Mouse (Mus musculus) heart, postnatal 0 days (tissue): ENCODE results near the gene Flrt1. TPM values are rescaled to one million over a fixed set of nuclear protein-coding genes. Genes with fewer than 3 reads are reported as not detected.
"Not testable (repeated sequence)": the region's sequence is repeated elsewhere in the genome, so short reads cannot be mapped to it uniquely, and the experiment has no call there.

Source experiments
- ATAC-seq: fragments of 200-750 bp; cut with Nextera tagmentation; 2 replicates; pipeline ENCODE4 v1.8.0; 2017; ENCODE audit warnings: low read depth, moderate number of reproducible peaks, moderate library complexity; ENCODE audit not compliant: insufficient read depth
- DNase-seq: peaks from one replicate; pipeline ENCODE4 v3.0.0-alpha.2; 2016; ENCODE audit warnings: low spot score
- H3K27ac ChIP-seq: fragments of 300-500 bp; sonication (generic); 2 replicates; pipeline ENCODE4 v1.5.1; 2014; ENCODE audit warnings: low read depth, mild to moderate bottlenecking
- H3K27me3 ChIP-seq: fragments of 300-500 bp; sonication (generic); 2 replicates; pipeline ENCODE4 v1.6.1; 2014; ENCODE audit warnings: low read length, mixed read lengths; ENCODE audit not compliant: control insufficient read depth, insufficient read depth
- H3K36me3 ChIP-seq: fragments of 300-500 bp; sonication (generic); replicated peaks from 2 replicates; pipeline ENCODE4 v1.6.1; 2014; ENCODE audit warnings: low read length, mixed read lengths; ENCODE audit not compliant: control insufficient read depth, insufficient read depth
- H3K4me1 ChIP-seq: fragments of 300-500 bp; sonication (generic); 2 replicates; pipeline ENCODE4 v1.6.1; 2014; ENCODE audit warnings: antibody characterized with exemption; ENCODE audit not compliant: control insufficient read depth, insufficient read depth
- H3K4me2 ChIP-seq: fragments of 300-500 bp; sonication (generic); 2 replicates; pipeline ENCODE4 v1.6.1; 2014; ENCODE audit warnings: low read depth, mild to moderate bottlenecking, low read length, moderate library complexity
- H3K4me3 ChIP-seq: fragments of 300-500 bp; sonication (generic); 2 replicates; pipeline ENCODE4 v1.5.1; 2014; ENCODE audit warnings: low read depth, low read length
- H3K9ac ChIP-seq: fragments of 300-500 bp; sonication (generic); replicated peaks from 2 replicates; pipeline ENCODE4 v1.6.1; 2014; ENCODE audit warnings: low read depth, low read length, mixed read lengths
- H3K9me3 ChIP-seq: fragments of 300-500 bp; sonication (generic); replicated peaks from 2 replicates; pipeline ENCODE4 v1.6.1; 2016; ENCODE audit warnings: low read length; ENCODE audit not compliant: control insufficient read depth
- CTCF ChIP-seq: IDR thresholded peaks from 2 replicates; pipeline ENCODE4 v1.5.1; 2016; ENCODE audit warnings: antibody characterized with exemption, control low read depth, low read depth
- EP300 ChIP-seq: IDR thresholded peaks from 2 replicates; pipeline ENCODE4 v1.6.1; 2016; ENCODE audit warnings: antibody characterized with exemption, low read depth
- WGBS: fragments of 180-500 bp; shearing (Covaris S2); extraction: QIAGEN DNeasy Blood & Tissue Kit; methylation state at CpG from one replicate; pipeline ENCODE4 v1.1.7; 2014; 5-methylcytosine and 5-hydroxymethylcytosine counted together
- polyA plus RNA-seq: library from polyadenylated mRNA; unstranded; fragments of >200 nt; fragmentation: Nextera tagmentation; extraction: Ambion mirVana; gene quantifications from 2 replicates; pipeline ENCODE4 v1.2.1, GENCODE M21; 2015
- total RNA-seq: library from RNA; depleted of rRNA; stranded (reverse); fragments of >200 nt; gene quantifications from 2 replicates; pipeline ENCODE4 v1.2.3, GENCODE M21; 2014; ENCODE audit warnings: low replicate concordance

Flrt1 gene
- total and polyA plus RNA-seq, 2 experiments from 2014 or later, result 0.23 to 1.0 TPM

GRCm38 (mm10) chr19:7056248-7057087, 49.1 kb downstream of the Flrt1 start, which contains the start of gene Macrod1:
Macrod1 (plus strand) TSS chr19:7056810.
- TF ChIP-seq EP300 (no peak), CTCF (no peak)
- H3K36me3 ChIP-seq, result no peaks in the 10 kb centered on the region
- H3K4me2 ChIP-seq, result peak within 1 kb of the TSS; percentile 99
- H3K9ac ChIP-seq, result peak within 1 kb of the TSS; percentile 74
- H3K27ac ChIP-seq, result peak within 1 kb of the TSS; percentile 97
- ATAC-seq, result peak; percentile 62
- no peaks in the 10 kb centered on the region for H3K9me3 ChIP-seq
- DNase-seq, result peak; percentile 51
- H3K4me3 ChIP-seq, result peak within 1 kb of the TSS; percentile 68
- peaks cover 16% of the 10 kb centered on the region for H3K4me1 ChIP-seq
- WGBS, result 1% methylated on average over 66 of the region's 72 CpGs
- no peaks in the 10 kb centered on the region for H3K27me3 ChIP-seq

GRCm38 (mm10) chr19:7055173-7055572, 50.4 kb downstream of the Flrt1 start:
- TF ChIP-seq CTCF (peak; percentile 16; the same call in 1 of the 2 replicates), EP300 (no peak)
- no peak for ATAC-seq
- Histone ChIP-seq H3K27ac (peak overlapping the region; percentile 67), H3K4me1 (peaks cover 16% of the 10 kb centered on the region), H3K4me2 (no peak overlapping the region), H3K9me3 (peaks cover 7% of the 10 kb centered on the region; the same call in 1 of the 2 replicates), H3K36me3 (no peaks in the 10 kb centered on the region), H3K4me3 (no peak overlapping the region), H3K9ac (0 out of 2 replicates have a peak overlapping the region, but pooled peaks have one; percentile 4), H3K27me3 (no peaks in the 10 kb centered on the region)
- peak; percentile 63 for DNase-seq
- 36% methylated on average over 3 of the region's 3 CpGs for WGBS

- Histone ChIP-seq H3K36me3 (no peaks in the 10 kb centered on the region), H3K9me3 (peaks cover 7% of the 10 kb centered on the region; the same call in 1 of the 2 replicates), H3K9ac (0 out of 2 replicates have a peak overlapping the region, but pooled peaks have one; percentile 4), H3K4me3 (no peak overlapping the region), H3K27ac (peak overlapping the region; percentile 67), H3K4me1 (peaks cover 16% of the 10 kb centered on the region), H3K4me2 (no peak overlapping the region), H3K27me3 (no peaks in the 10 kb centered on the region)
- DNase-seq (peak; percentile 64), ATAC-seq (no peak)
- 32% methylated on average over 10 of the region's 10 CpGs for WGBS
- TF ChIP-seq CTCF, result no peak
- no peak for TF ChIP-seq EP300
Observed at GRCm38 (mm10) chr19:7054772-7055171, 50.8 kb downstream of the Flrt1 start.

GRCm38 (mm10) chr19:7053382-7053781, 52.1 kb downstream of the Flrt1 start:
- H3K4me1 ChIP-seq, result peaks cover 16% of the 10 kb centered on the region
- 86% methylated on average over 4 of the region's 4 CpGs for whole genome bisulfite sequencing
- H3K9me3 ChIP-seq, ATAC-seq, H3K36me3 ChIP-seq, H3K9ac ChIP-seq, H3K27ac ChIP-seq, H3K27me3 ChIP-seq, H3K4me3 ChIP-seq, DNase-seq, H3K4me2 ChIP-seq: not testable (repeated sequence)

- Histone ChIP-seq H3K27me3 (no peaks in the 10 kb centered on the region), H3K4me2 (no peak overlapping the region), H3K4me3 (no peak overlapping the region), H3K4me1 (0 out of 2 replicates have a peak, but pooled peaks cover 4% of the 10 kb centered on the region), H3K36me3 (no peaks in the 10 kb centered on the region), H3K27ac (peak overlapping the region; percentile 76), H3K9me3 (no peaks in the 10 kb centered on the region), H3K9ac (no peak overlapping the region)
- WGBS, result 18% methylated on average over 4 of the region's 4 CpGs
- DNase-seq (peak; percentile 71), ATAC-seq (no peak)
- TF ChIP-seq CTCF, result no peak
- no peak for TF ChIP-seq EP300
Observed at GRCm38 (mm10) chr19:7044706-7045105, 60.8 kb downstream of the Flrt1 start.
